Mouse (Mus musculus) spleen, adult 12 weeks (tissue): Measurements from ENCODE around the gene Ogdhl.
"Not testable (repeated sequence)": the region's sequence is repeated elsewhere in the genome, so short reads cannot be mapped to it uniquely, and the experiment has no call there.

Experiments
- DNase-seq: peaks from one replicate; pipeline ENCODE4 v3.0.0; 2022; ENCODE audit warnings: low spot score

Ogdhl gene

GRCm38 (mm10) chr14:32321732-32322685 lies at the start of gene Ogdhl:
Gene Ogdhl, plus strand, starts transcription at chr14:32322019.
- no peak for DNase-seq

- DNase-seq = no peak
Observed at GRCm38 (mm10) chr14:32301622-32302021, 20.2 kb upstream of the Ogdhl start.

GRCm38 (mm10) chr14:32302423-32302822 lies 19.4 kb upstream of the Ogdhl start:
- no peak for DNase-seq

GRCm38 (mm10) chr14:32304921-32305320 lies 16.9 kb upstream of the Ogdhl start:
- DNase-seq = no peak

- DNase-seq = no peak
Observed at GRCm38 (mm10) chr14:32309876-32310275, 11.9 kb upstream of the Ogdhl start.

GRCm38 (mm10) chr14:32311381-32312035 lies 10.3 kb upstream of the Ogdhl start:
- no peak for DNase-seq

- DNase-seq = no peak
Observed at GRCm38 (mm10) chr14:32317822-32318221, 4.0 kb upstream of the Ogdhl start.

GRCm38 (mm10) chr14:32323221-32323620 lies 1.4 kb downstream of the Ogdhl start:
- no peak for DNase-seq

GRCm38 (mm10) chr14:32327366-32327765 lies 5.5 kb downstream of the Ogdhl start:
- DNase-seq = no peak

- no peak for DNase-seq
Observed at GRCm38 (mm10) chr14:32332515-32333445, 11.0 kb downstream of the Ogdhl start.

GRCm38 (mm10) chr14:32336021-32336420 lies 14.2 kb downstream of the Ogdhl start:
- DNase-seq = no peak

GRCm38 (mm10) chr14:32336547-32336946 lies 14.7 kb downstream of the Ogdhl start:
- DNase-seq = no peak

- DNase-seq = no peak
Observed at GRCm38 (mm10) chr14:32341823-32342222, 20.0 kb downstream of the Ogdhl start.

- DNase-seq = no peak
Observed at GRCm38 (mm10) chr14:32344176-32344575, 22.4 kb downstream of the Ogdhl start.

GRCm38 (mm10) chr14:32344694-32345093 lies 22.9 kb downstream of the Ogdhl start:
- no peak for DNase-seq

GRCm38 (mm10) chr14:32347307-32347706 lies 25.5 kb downstream of the Ogdhl start:
- DNase-seq = no peak

GRCm38 (mm10) chr14:32351181-32351920 lies 29.5 kb downstream of the Ogdhl start:
- DNase-seq = not testable (repeated sequence)

- DNase-seq = no peak
Observed at GRCm38 (mm10) chr14:32364359-32364758, 42.5 kb downstream of the Ogdhl start.

GRCm38 (mm10) chr14:32369756-32370155 lies 47.9 kb downstream of the Ogdhl start:
- no peak for DNase-seq

- DNase-seq = no peak
Observed at GRCm38 (mm10) chr14:32372510-32372909, 50.7 kb downstream of the Ogdhl start.

- no peak for DNase-seq
Observed at GRCm38 (mm10) chr14:32379395-32380098, 57.7 kb downstream of the Ogdhl start.
